Mouse (Mus musculus) liver (tissue): ENCODE results near the gene Cox8b.

ENCODE experiments used
- DNase-seq: peaks from one replicate; pipeline ENCODE4 v3.0.0-alpha.2; 2020; ENCODE audit warnings: mixed read lengths

Gene Cox8b

GRCm38 (mm10) chr7:140900220-140900619 is at the start of gene Cox8b:
Cox8b (minus strand) TSS chr7:140900446.
- no peak for DNase-seq

- no peak for DNase-seq
These were observed 49.0 kb upstream of the Cox8b start for GRCm38 (mm10) chr7:140949255-140949654.

GRCm38 (mm10) chr7:140948161-140948560 is 47.9 kb upstream of the Cox8b start:
- DNase-seq: no peak

GRCm38 (mm10) chr7:140946980-140947379 is 46.7 kb upstream of the Cox8b start:
- no peak for DNase-seq

GRCm38 (mm10) chr7:140946311-140946710 is 46.1 kb upstream of the Cox8b start:
- DNase-seq: no peak

- DNase-seq: no peak
These were observed 45.0 kb upstream of the Cox8b start for GRCm38 (mm10) chr7:140945247-140945646.

GRCm38 (mm10) chr7:140944236-140944635 is 44.0 kb upstream of the Cox8b start:
- DNase-seq: no peak

- DNase-seq: no peak
These were observed 43.1 kb upstream of the Cox8b start for GRCm38 (mm10) chr7:140943356-140943755.

GRCm38 (mm10) chr7:140942811-140943210 is 42.6 kb upstream of the Cox8b start:
- DNase-seq: no peak

GRCm38 (mm10) chr7:140942341-140942740 is 42.1 kb upstream of the Cox8b start:
- DNase-seq: no peak

GRCm38 (mm10) chr7:140941222-140942051 is 41.2 kb upstream of the Cox8b start, which contains the start of gene Pgghg:
Pgghg (plus strand) TSS chr7:140941391.
- peak; percentile 87 for DNase-seq

GRCm38 (mm10) chr7:140939669-140940171 is 39.5 kb upstream of the Cox8b start:
- peak; percentile 47 for DNase-seq

- DNase-seq: no peak
These were observed 38.6 kb upstream of the Cox8b start for GRCm38 (mm10) chr7:140938896-140939295.

GRCm38 (mm10) chr7:140938436-140938835 is 38.2 kb upstream of the Cox8b start:
- DNase-seq: no peak

- no peak for DNase-seq
These were observed 26.9 kb upstream of the Cox8b start for GRCm38 (mm10) chr7:140927181-140927580.

GRCm38 (mm10) chr7:140923070-140923775 is 23.0 kb upstream of the Cox8b start:
- DNase-seq: no peak

- DNase-seq: peak; percentile 25
These were observed 22.3 kb upstream of the Cox8b start for GRCm38 (mm10) chr7:140922398-140923069.

GRCm38 (mm10) chr7:140921225-140921975 is 21.2 kb upstream of the Cox8b start:
- no peak for DNase-seq

- no peak for DNase-seq
These were observed 20.3 kb upstream of the Cox8b start, which contains the start of gene Nlrp6 for GRCm38 (mm10) chr7:140920418-140921029. Nlrp6 (plus strand) TSS chr7:140920902.

- no peak for DNase-seq
These were observed 19.7 kb upstream of the Cox8b start for GRCm38 (mm10) chr7:140919911-140920310.

- DNase-seq: no peak
These were observed 13.9 kb upstream of the Cox8b start for GRCm38 (mm10) chr7:140914031-140914690.
